Mouse (Mus musculus): Measurements from ENCODE around the gene Oxct2a. TPM values are rescaled to one million over a fixed set of nuclear protein-coding genes. Genes with fewer than 3 reads are reported as not detected.
"Not testable (repeated sequence)": the region's sequence is repeated elsewhere in the genome, so short reads cannot be mapped to it uniquely, and the experiment has no call there.

Oxct2a gene
- polyA plus RNA-seq, 1 experiment = not detected

GRCm38 (mm10) chr4:123297195-123297960, 26.1 kb downstream of the Oxct2a start:
- no peak for TF ChIP-seq POLR2A (IDR thresholded peaks at IDR 0.05; ENCODE audit: insufficient read depth, low read depth, low read length)
- TF ChIP-seq CTCF (IDR thresholded peaks at IDR 0.05; ENCODE audit: insufficient read depth, low read depth, low read length) = no peak
- WGBS = 88% methylated on average over 22 of the region's 22 CpGs

GRCm38 (mm10) chr4:123296148-123296534, 27.3 kb downstream of the Oxct2a start:
- TF ChIP-seq CTCF (IDR thresholded peaks at IDR 0.05; ENCODE audit: insufficient read depth, low read depth, low read length) (no peak), POLR2A (IDR thresholded peaks at IDR 0.05; ENCODE audit: insufficient read depth, low read depth, low read length) (no peak)
- WGBS = 85% methylated on average over 5 of the region's 5 CpGs
- Histone ChIP-seq H3K4me3 (ENCODE audit: insufficient read depth, low read depth, low read length) (no peak overlapping the region), H3K27ac (ENCODE audit: insufficient read depth, low read depth, low read length) (no peak overlapping the region), H3K4me1 (ENCODE audit: control insufficient read depth, insufficient read depth, low read length) (no peaks in the 10 kb centered on the region)

More at GRCm38 (mm10) chr4:123297195-123297960, 26.1 kb downstream of the Oxct2a start:
- H3K4me1 ChIP-seq (ENCODE audit: control insufficient read depth, insufficient read depth, low read length) = no peaks in the 10 kb centered on the region
- H3K4me3 ChIP-seq (ENCODE audit: insufficient read depth, low read depth, low read length) = no peak overlapping the region
- no peak overlapping the region for H3K27ac ChIP-seq (ENCODE audit: insufficient read depth, low read depth, low read length)

- no peak overlapping the region for H3K27ac ChIP-seq (ENCODE audit: insufficient read depth, low read depth, low read length)
- no peak for TF ChIP-seq POLR2A (IDR thresholded peaks at IDR 0.05; ENCODE audit: insufficient read depth, low read depth, low read length)
- no peak for TF ChIP-seq CTCF (IDR thresholded peaks at IDR 0.05; ENCODE audit: insufficient read depth, low read depth, low read length)
- no peaks in the 10 kb centered on the region for H3K4me1 ChIP-seq (ENCODE audit: control insufficient read depth, insufficient read depth, low read length)
- H3K4me3 ChIP-seq (ENCODE audit: insufficient read depth, low read depth, low read length) = no peak overlapping the region
- WGBS = 91% methylated on average over 21 of the region's 21 CpGs
Measured at GRCm38 (mm10) chr4:123295516-123296147, 27.8 kb downstream of the Oxct2a start.

GRCm38 (mm10) chr4:123295026-123295425, 28.4 kb downstream of the Oxct2a start:
- H3K4me1 ChIP-seq (ENCODE audit: control insufficient read depth, insufficient read depth, low read length); H3K27ac ChIP-seq (ENCODE audit: insufficient read depth, low read depth, low read length); H3K4me3 ChIP-seq (ENCODE audit: insufficient read depth, low read depth, low read length): not testable (repeated sequence)
- WGBS = 82% methylated on average over 15 of the region's 15 CpGs

- Histone ChIP-seq H3K4me1 (ENCODE audit: control insufficient read depth, insufficient read depth, low read length) (no peaks in the 10 kb centered on the region), H3K4me3 (ENCODE audit: insufficient read depth, low read depth, low read length) (no peak overlapping the region), H3K27ac (ENCODE audit: insufficient read depth, low read depth, low read length) (no peak overlapping the region)
- TF ChIP-seq POLR2A (IDR thresholded peaks at IDR 0.05; ENCODE audit: insufficient read depth, low read depth, low read length) (no peak), CTCF (IDR thresholded peaks at IDR 0.05; ENCODE audit: insufficient read depth, low read depth, low read length) (no peak)
- 82% methylated on average over 7 of the region's 7 CpGs for WGBS
Measured at GRCm38 (mm10) chr4:123293661-123294443, 29.6 kb downstream of the Oxct2a start.

- WGBS = 89% methylated on average over 7 of the region's 7 CpGs
- H3K4me1 ChIP-seq (ENCODE audit: control insufficient read depth, insufficient read depth, low read length) = no peaks in the 10 kb centered on the region
- TF ChIP-seq CTCF (IDR thresholded peaks at IDR 0.05; ENCODE audit: insufficient read depth, low read depth, low read length) (no peak), POLR2A (IDR thresholded peaks at IDR 0.05; ENCODE audit: insufficient read depth, low read depth, low read length) (no peak)
Measured at GRCm38 (mm10) chr4:123292989-123293388, 30.4 kb downstream of the Oxct2a start.

GRCm38 (mm10) chr4:123292390-123292789, 31.0 kb downstream of the Oxct2a start:
- WGBS = 90% methylated on average over 3 of the region's 3 CpGs
- no peaks in the 10 kb centered on the region for H3K4me1 ChIP-seq (ENCODE audit: control insufficient read depth, insufficient read depth, low read length)
- no peak for TF ChIP-seq POLR2A (IDR thresholded peaks at IDR 0.05; ENCODE audit: insufficient read depth, low read depth, low read length)
- TF ChIP-seq CTCF (IDR thresholded peaks at IDR 0.05; ENCODE audit: insufficient read depth, low read depth, low read length) = no peak
- no peak overlapping the region for H3K27ac ChIP-seq (ENCODE audit: insufficient read depth, low read depth, low read length)
- H3K4me3 ChIP-seq (ENCODE audit: insufficient read depth, low read depth, low read length) = no peak overlapping the region

More at GRCm38 (mm10) chr4:123292989-123293388, 30.4 kb downstream of the Oxct2a start:
- Histone ChIP-seq H3K27ac (ENCODE audit: insufficient read depth, low read depth, low read length) (no peak overlapping the region), H3K4me3 (ENCODE audit: insufficient read depth, low read depth, low read length) (no peak overlapping the region)

- Histone ChIP-seq H3K4me3 (ENCODE audit: insufficient read depth, low read depth, low read length) (no peak overlapping the region), H3K4me1 (ENCODE audit: control insufficient read depth, insufficient read depth, low read length) (peaks cover 11% of the 10 kb centered on the region), H3K27ac (ENCODE audit: insufficient read depth, low read depth, low read length) (no peak overlapping the region)
- 85% methylated on average over 12 of the region's 12 CpGs for WGBS
- TF ChIP-seq CTCF (IDR thresholded peaks at IDR 0.05; ENCODE audit: insufficient read depth, low read depth, low read length) (no peak), POLR2A (IDR thresholded peaks at IDR 0.05; ENCODE audit: insufficient read depth, low read depth, low read length) (no peak)
Measured at GRCm38 (mm10) chr4:123289038-123289437, 34.4 kb downstream of the Oxct2a start.

GRCm38 (mm10) chr4:123286790-123287189, 36.6 kb downstream of the Oxct2a start:
- H3K4me1 ChIP-seq (ENCODE audit: control insufficient read depth, insufficient read depth, low read length) = peaks cover 15% of the 10 kb centered on the region
- H3K27ac ChIP-seq (ENCODE audit: insufficient read depth, low read depth, low read length) = no peak overlapping the region
- WGBS = 88% methylated on average over 2 of the region's 2 CpGs
- H3K4me3 ChIP-seq (ENCODE audit: insufficient read depth, low read depth, low read length) = no peak overlapping the region
- TF ChIP-seq CTCF (IDR thresholded peaks at IDR 0.05; ENCODE audit: insufficient read depth, low read depth, low read length) (no peak), POLR2A (IDR thresholded peaks at IDR 0.05; ENCODE audit: insufficient read depth, low read depth, low read length) (no peak)

Data from olfactory bulb, adult 2 months (tissue).